Mouse (Mus musculus) natural killer cell, adult 2 months (primary cell): ENCODE results near the gene Kpna2.
"Not testable (repeated sequence)": the region's sequence is repeated elsewhere in the genome, so short reads cannot be mapped to it uniquely, and the experiment has no call there.

ENCODE experiments used
- DNase-seq, 2 experiments: peaks; one replicate each; pipeline ENCODE4 v3.0.0; 2022; ENCODE audit warnings: low spot score in 2 of 2

The Kpna2 gene

GRCm38 (mm10) chr11:106999151-106999948, at the start of gene Kpna2:
TSS of gene Kpna2 (minus strand) at chr11:106999541.
- peak; percentile 80 to 86 for DNase-seq

- no peak for DNase-seq
Observed at GRCm38 (mm10) chr11:107046766-107047620, 47.7 kb upstream of the Kpna2 start.

- DNase-seq, result no peak
Observed at GRCm38 (mm10) chr11:107045546-107045945, 46.2 kb upstream of the Kpna2 start.

DNA sequence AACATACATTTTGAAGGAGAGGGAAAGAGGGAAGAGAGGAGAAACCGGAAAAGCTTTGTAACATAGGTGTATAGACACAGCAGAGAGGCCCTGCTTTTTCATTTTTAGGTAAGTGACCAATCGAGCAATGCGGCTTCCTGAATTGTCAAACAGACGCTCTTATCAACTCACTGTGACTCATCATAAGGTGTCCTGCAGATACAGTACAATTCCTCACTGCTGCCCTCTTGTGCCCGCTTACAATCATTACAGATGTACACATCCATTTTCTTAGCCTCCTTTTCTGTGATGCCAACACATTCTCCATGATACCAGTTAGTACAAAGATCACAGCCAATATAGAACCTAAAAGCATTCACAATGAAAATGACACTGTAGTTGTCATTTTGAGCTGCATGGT, 45.0 kb upstream of the Kpna2 start:
- peak; percentile 59 to 73 for DNase-seq

- DNase-seq, result no peak
Observed at GRCm38 (mm10) chr11:107043361-107043760, 44.0 kb upstream of the Kpna2 start.

DNA sequence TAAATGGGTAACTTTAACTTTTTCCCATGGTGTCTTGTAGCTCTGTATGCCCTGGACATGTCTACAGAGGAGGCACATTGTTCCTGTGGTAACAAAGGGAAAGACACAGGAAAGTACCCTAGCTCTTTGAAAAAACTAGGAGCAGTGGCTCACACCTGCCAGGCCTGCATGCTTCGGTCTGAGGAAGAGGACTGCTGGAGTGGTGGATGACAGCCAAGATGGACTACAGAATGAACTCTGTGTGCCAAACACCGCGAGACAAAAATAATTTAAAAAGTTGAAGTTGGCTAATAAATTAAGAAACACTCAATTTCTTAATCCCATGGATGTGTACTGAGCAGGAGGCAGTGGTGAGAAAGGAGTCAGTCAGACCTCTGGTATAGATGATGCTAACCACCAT, 42.1 kb upstream of the Kpna2 start:
- DNase-seq, result no peak

DNA sequence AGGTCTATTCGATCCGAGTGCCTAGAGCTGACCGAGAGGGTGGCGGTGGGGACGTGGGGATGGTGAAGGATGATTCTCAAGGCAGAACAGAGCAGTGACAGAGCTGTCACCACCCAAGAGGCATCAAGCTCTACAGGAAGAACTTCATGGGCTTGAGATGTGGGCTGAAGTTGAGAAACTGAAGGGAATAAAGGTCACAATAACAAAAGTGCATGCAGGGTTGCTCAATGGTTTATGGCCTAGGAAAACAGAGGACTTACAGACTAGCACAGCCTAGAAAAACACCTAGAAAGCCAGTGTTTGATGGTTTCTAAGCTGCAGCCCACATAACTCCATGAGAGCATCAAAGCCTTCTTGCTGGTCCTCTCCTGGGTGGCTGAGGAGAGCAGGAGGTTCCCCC, 40.1 kb upstream of the Kpna2 start:
- DNase-seq, result no peak

- no peak for DNase-seq
Observed at GRCm38 (mm10) chr11:107034085-107034810, 34.9 kb upstream of the Kpna2 start.

DNA sequence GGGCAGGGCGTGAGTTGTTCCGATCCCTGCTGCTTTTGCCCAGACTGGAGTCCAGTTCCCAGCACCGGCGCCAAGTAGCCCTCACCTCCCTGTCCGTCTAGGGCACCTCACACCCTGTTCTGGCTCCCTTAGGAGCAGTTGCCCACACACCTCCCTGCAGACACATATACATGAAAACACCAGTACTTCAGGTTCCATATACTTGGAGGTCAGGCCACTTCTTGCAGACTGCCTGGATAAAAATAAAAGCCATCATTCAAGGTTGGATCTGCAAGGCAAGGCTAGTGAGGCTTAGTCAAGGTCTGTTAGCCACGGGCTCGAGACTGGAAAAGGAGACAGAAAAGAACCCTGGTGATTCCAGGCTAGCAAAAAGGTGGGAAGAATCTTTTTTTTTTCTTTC, 32.3 kb upstream of the Kpna2 start:
- no peak for DNase-seq

GRCm38 (mm10) chr11:107029536-107029935, 30.2 kb upstream of the Kpna2 start:
- peak in 1 of 2 experiments; percentile 45 for DNase-seq

DNA sequence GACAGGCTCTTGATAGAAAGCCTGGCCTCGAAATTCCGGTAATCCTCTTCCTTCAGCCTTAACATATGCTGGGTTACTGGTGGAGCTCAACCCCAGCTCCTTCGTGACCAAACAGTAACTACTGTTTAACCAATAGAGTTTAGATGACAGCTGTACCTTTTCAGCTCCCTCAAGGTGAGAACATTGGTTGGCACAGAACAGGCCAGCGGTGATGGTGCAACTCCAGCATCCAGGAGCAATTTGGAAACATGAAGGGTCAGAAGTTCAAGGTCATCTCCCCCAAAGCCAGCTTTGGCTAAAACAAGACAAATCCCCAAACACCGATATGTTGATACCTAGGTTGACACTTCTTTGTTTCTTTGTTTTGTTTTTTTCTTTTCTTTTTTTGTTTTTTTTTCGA, 29.4 kb upstream of the Kpna2 start:
- DNase-seq, result no peak

GRCm38 (mm10) chr11:107028275-107028618, 28.9 kb upstream of the Kpna2 start:
- no peak for DNase-seq

GRCm38 (mm10) chr11:107027431-107028274, 28.3 kb upstream of the Kpna2 start:
- peak; percentile 71 to 84 for DNase-seq

- DNase-seq, result peak in 1 of 2 experiments; percentile 21
Observed at GRCm38 (mm10) chr11:107026554-107027430, 27.5 kb upstream of the Kpna2 start.

DNA sequence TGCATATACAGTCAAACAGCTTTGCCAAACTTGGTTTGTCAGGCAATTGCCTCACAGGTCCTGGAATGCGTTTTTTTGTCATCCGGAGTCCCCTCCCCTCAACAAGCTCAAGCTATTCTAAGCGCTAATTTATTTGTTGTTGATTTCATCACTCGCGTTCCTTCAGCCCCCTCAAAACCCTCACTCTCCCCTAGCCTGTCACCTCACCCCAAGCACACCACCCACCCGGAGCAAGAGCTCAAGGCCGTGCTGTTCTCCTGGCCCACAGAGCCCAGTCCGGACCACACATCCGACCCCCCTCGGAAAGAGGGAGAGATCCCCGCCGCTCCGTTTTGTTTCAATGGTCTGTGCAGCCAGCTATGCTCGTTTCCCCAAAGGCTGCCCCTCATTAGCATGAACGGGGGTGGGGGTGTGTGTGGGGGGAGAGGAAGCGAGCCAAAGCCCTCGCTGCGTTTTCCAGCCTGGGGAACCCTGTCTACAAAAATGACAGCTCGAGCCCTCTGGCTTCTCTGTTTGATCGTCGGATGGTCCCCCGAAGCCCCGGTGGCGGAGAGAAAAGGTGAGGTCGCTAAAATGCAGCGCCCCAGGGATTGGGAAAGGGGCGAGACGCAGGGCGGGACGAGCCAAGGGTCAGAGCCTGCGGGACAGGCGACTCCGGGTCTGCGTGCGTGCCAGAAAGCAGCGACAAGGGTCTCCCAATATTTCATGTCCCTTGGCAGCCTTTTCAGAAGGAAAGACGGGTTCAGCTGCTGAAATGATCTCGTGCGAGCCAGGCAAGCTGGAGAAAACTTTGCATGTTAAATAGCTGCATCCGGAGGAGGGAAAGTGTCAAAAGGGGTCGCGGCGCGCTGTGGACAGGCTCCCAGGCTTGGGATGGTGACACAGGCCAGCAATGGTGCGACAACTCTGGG, 26.3 kb upstream of the Kpna2 start, which contains the start of gene 1810010H24Rik:
Gene 1810010H24Rik, plus strand, starts transcription at position 271 of the 911 bp plus-strand sequence.
- peak in 1 of 2 experiments; percentile 24 for DNase-seq

- DNase-seq, result no peak
Observed at GRCm38 (mm10) chr11:107024406-107024805, 25.1 kb upstream of the Kpna2 start.

DNA sequence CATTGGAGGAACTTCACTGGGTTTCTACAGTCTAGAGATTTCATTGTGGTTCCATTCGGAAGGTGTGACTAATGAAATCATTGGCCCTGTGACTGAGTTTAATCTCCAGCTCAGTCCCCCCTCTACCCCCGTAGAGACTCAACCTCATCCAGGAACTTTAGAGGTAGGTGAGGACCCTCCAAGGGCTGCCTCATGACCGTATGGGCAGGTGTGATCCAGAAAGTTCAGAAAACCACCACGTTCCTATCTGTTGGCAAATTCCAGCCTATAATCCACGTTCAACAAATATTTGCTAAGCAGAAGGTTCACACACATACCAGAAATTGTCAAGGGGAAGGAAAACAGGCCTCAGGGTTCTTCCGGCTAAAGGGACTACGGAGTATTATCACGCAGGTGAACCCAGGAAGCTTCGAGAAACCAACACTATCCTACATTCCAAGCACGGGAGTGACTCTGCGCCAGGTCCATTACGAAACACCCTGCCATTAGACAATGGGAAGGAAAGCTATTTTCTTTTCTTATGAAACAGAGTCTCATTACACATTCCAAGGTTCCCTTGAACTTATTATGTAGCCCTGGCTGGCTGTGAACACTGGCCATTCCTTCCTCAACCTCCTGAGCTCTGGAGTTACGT, 22.8 kb upstream of the Kpna2 start:
- DNase-seq, result no peak

DNA sequence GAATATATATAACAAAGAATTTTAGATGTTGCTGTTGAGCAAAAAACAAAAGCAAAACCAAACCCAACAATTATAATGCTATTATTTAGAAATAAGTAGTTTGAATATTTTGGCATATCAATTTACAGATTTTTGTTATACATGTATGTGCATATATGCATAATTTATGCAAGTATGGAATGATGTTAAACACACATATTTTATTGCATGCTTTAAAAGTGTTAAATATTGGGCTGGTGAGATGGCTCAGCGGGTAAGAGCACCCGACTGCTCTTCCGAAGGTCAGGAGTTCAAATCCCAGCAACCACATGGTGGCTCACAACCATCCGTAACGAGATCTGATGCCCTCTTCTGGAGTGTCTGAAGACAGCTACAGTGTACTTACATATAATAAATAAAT, 20.4 kb upstream of the Kpna2 start:
- DNase-seq, result not testable (repeated sequence)

DNA sequence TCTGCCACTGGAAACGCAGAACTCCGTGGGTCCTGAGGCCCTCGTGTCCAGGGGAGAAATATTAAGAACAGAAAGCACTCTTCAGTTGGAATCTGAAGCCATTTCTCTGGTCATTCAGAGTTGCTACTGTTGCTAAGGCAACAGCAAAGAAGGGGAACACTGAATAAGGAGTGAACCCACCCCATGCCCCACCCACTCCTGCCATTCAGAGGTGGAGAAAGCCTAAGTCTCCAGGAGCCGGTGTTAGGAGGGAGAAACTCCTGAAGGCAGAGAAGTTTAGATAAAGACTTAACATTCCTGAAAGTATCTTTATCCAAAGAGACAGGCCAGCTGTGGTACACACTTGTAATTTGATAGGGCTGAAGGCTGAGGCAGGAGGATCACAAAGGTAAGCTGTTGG, 20.0 kb upstream of the Kpna2 start:
- DNase-seq, result no peak
